Mouse (Mus musculus): ENCODE results near the gene Rnpep. TPM values are rescaled to one million over a fixed set of nuclear protein-coding genes. Genes with fewer than 3 reads are reported as not detected.

The Rnpep gene
- 86.2 and 90.3 TPM in 2 replicates for polyA plus RNA-seq (2015; fragmentation: Nextera tagmentation; extraction: Ambion mirVana)

- peaks cover 28% of the 10 kb centered on the region for H3K4me1 ChIP-seq
Measured at GRCm38 (mm10) chr1:135283826-135284291, at the start of gene Rnpep. TSS of gene Rnpep (minus strand) at chr1:135284084.

GRCm38 (mm10) chr1:135330578-135330977 is 46.7 kb upstream of the Rnpep start:
- Histone ChIP-seq H3K4me2 (no peak overlapping the region), H3K9ac (no peak overlapping the region), H3K27me3 (no peaks in the 10 kb centered on the region), H3K4me1 (no peaks in the 10 kb centered on the region), H3K4me3 (no peak overlapping the region), H3K9me3 (replicated peaks) (no peaks in the 10 kb centered on the region), H3K36me3 (ENCODE audit: poor library complexity, severe bottlenecking) (no peaks in the 10 kb centered on the region), H3K27ac (no peak overlapping the region)
- WGBS = 79% methylated on average over 6 of the region's 6 CpGs
- no peak for ATAC-seq

More at GRCm38 (mm10) chr1:135283826-135284291, at the start of gene Rnpep:
- H3K9me3 ChIP-seq (replicated peaks) = no peaks in the 10 kb centered on the region
- H3K4me2 ChIP-seq = peak within 1 kb of the TSS; percentile 87
- H3K36me3 ChIP-seq (ENCODE audit: poor library complexity, severe bottlenecking) = no peaks in the 10 kb centered on the region
- peak within 1 kb of the TSS; percentile 83 for H3K4me3 ChIP-seq
- WGBS = under 1% methylated on average over 39 of the region's 39 CpGs
- ATAC-seq = peak; percentile 90
- H3K27ac ChIP-seq = peak within 1 kb of the TSS; percentile 92
- H3K9ac ChIP-seq = peak within 1 kb of the TSS; percentile 94
- H3K27me3 ChIP-seq = no peaks in the 10 kb centered on the region

- no peaks in the 10 kb centered on the region for H3K36me3 ChIP-seq (ENCODE audit: poor library complexity, severe bottlenecking)
- H3K4me3 ChIP-seq = no peak overlapping the region
- no peak for ATAC-seq
- H3K9me3 ChIP-seq (replicated peaks) = no peaks in the 10 kb centered on the region
- H3K4me2 ChIP-seq = no peak overlapping the region
- H3K27me3 ChIP-seq = 0 out of 2 replicates have a peak, but pooled peaks cover 3% of the 10 kb centered on the region
- WGBS = 66% methylated on average over 5 of the region's 5 CpGs
- no peak overlapping the region for H3K9ac ChIP-seq
- no peaks in the 10 kb centered on the region for H3K4me1 ChIP-seq
- H3K27ac ChIP-seq = no peak overlapping the region
Measured at GRCm38 (mm10) chr1:135328368-135328767, 44.5 kb upstream of the Rnpep start.

- ATAC-seq = no peak
- Histone ChIP-seq H3K9ac (no peak overlapping the region), H3K4me2 (no peak overlapping the region), H3K27me3 (peaks cover 6% of the 10 kb centered on the region; the same call in 1 of the 2 replicates), H3K9me3 (replicated peaks) (no peaks in the 10 kb centered on the region), H3K4me1 (no peaks in the 10 kb centered on the region), H3K27ac (no peak overlapping the region), H3K36me3 (ENCODE audit: poor library complexity, severe bottlenecking) (no peaks in the 10 kb centered on the region), H3K4me3 (no peak overlapping the region)
- 78% methylated on average over 2 of the region's 2 CpGs for WGBS
Measured at GRCm38 (mm10) chr1:135325934-135326333, 42.0 kb upstream of the Rnpep start.

GRCm38 (mm10) chr1:135324571-135324970 is 40.7 kb upstream of the Rnpep start, which contains the start of gene Lmod1:
TSS of gene Lmod1 (plus strand) at chr1:135324807.
- Histone ChIP-seq H3K27me3 (peaks cover 8% of the 10 kb centered on the region; the same call in 1 of the 2 replicates), H3K9me3 (replicated peaks) (no peaks in the 10 kb centered on the region), H3K36me3 (ENCODE audit: poor library complexity, severe bottlenecking) (no peaks in the 10 kb centered on the region), H3K9ac (no peak within 1 kb of the TSS), H3K4me3 (no peak within 1 kb of the TSS), H3K4me2 (no peak within 1 kb of the TSS), H3K4me1 (no peaks in the 10 kb centered on the region), H3K27ac (no peak within 1 kb of the TSS)
- 15% methylated on average over 8 of the region's 8 CpGs for WGBS
- ATAC-seq = no peak

- H3K27ac ChIP-seq = no peak overlapping the region
- no peak overlapping the region for H3K4me2 ChIP-seq
- 86% methylated on average over 7 of the region's 7 CpGs for WGBS
- no peaks in the 10 kb centered on the region for H3K4me1 ChIP-seq
- H3K9ac ChIP-seq = no peak overlapping the region
- no peak overlapping the region for H3K4me3 ChIP-seq
- ATAC-seq = no peak
- H3K27me3 ChIP-seq = peaks cover 8% of the 10 kb centered on the region; the same call in 1 of the 2 replicates
- no peaks in the 10 kb centered on the region for H3K36me3 ChIP-seq (ENCODE audit: poor library complexity, severe bottlenecking)
- no peaks in the 10 kb centered on the region for H3K9me3 ChIP-seq (replicated peaks)
Measured at GRCm38 (mm10) chr1:135323367-135323901, 39.5 kb upstream of the Rnpep start.

- peak within 1 kb of the TSS; percentile 74 for H3K27ac ChIP-seq
- peak; percentile 100 for ATAC-seq
- under 1% methylated on average over 51 of the region's 51 CpGs for WGBS
- 0 out of 2 replicates have a peak, but pooled peaks cover 5% of the 10 kb centered on the region for H3K27me3 ChIP-seq
- H3K4me3 ChIP-seq = peak within 1 kb of the TSS; percentile 81
- peak within 1 kb of the TSS; percentile 91 for H3K4me2 ChIP-seq
- peaks cover 15% of the 10 kb centered on the region for H3K36me3 ChIP-seq (ENCODE audit: poor library complexity, severe bottlenecking)
- H3K9me3 ChIP-seq (replicated peaks) = no peaks in the 10 kb centered on the region
- peaks cover 12% of the 10 kb centered on the region for H3K4me1 ChIP-seq
- H3K9ac ChIP-seq = peak within 1 kb of the TSS; percentile 95
Measured at GRCm38 (mm10) chr1:135313284-135314031, 29.6 kb upstream of the Rnpep start, which contains the start of gene Timm17a. TSS of gene Timm17a (minus strand) at chr1:135313778.

GRCm38 (mm10) chr1:135312201-135312600 is 28.3 kb upstream of the Rnpep start:
- no peak for ATAC-seq
- peak overlapping the region; percentile 91 for H3K4me2 ChIP-seq
- H3K27me3 ChIP-seq = 0 out of 2 replicates have a peak, but pooled peaks cover 5% of the 10 kb centered on the region
- peak overlapping the region; percentile 95 for H3K9ac ChIP-seq
- no peak overlapping the region for H3K27ac ChIP-seq
- H3K4me1 ChIP-seq = peaks cover 12% of the 10 kb centered on the region
- peak overlapping the region; percentile 81 for H3K4me3 ChIP-seq
- peaks cover 28% of the 10 kb centered on the region for H3K36me3 ChIP-seq (ENCODE audit: poor library complexity, severe bottlenecking)
- no peaks in the 10 kb centered on the region for H3K9me3 ChIP-seq (replicated peaks)
- WGBS = 92% methylated on average over 4 of the region's 4 CpGs

GRCm38 (mm10) chr1:135311356-135311755 is 27.5 kb upstream of the Rnpep start:
- no peak overlapping the region for H3K9ac ChIP-seq
- WGBS = 83% methylated on average over 6 of the region's 6 CpGs

GRCm38 (mm10) chr1:135290908-135291307 is 7.0 kb upstream of the Rnpep start:
- Histone ChIP-seq H3K9ac (no peak overlapping the region), H3K4me2 (no peak overlapping the region), H3K4me1 (no peaks in the 10 kb centered on the region), H3K27ac (no peak overlapping the region), H3K4me3 (no peak overlapping the region), H3K9me3 (replicated peaks) (no peaks in the 10 kb centered on the region), H3K27me3 (no peaks in the 10 kb centered on the region), H3K36me3 (ENCODE audit: poor library complexity, severe bottlenecking) (peaks cover 19% of the 10 kb centered on the region)
- no peak for ATAC-seq
- WGBS = 82% methylated on average over 5 of the region's 5 CpGs

More at GRCm38 (mm10) chr1:135311356-135311755, 27.5 kb upstream of the Rnpep start:
- Histone ChIP-seq H3K36me3 (ENCODE audit: poor library complexity, severe bottlenecking) (peaks cover 36% of the 10 kb centered on the region), H3K4me3 (no peak overlapping the region), H3K4me1 (peaks cover 12% of the 10 kb centered on the region), H3K27me3 (0 out of 2 replicates have a peak, but pooled peaks cover under 1% of the 10 kb centered on the region), H3K27ac (no peak overlapping the region), H3K4me2 (no peak overlapping the region), H3K9me3 (replicated peaks) (no peaks in the 10 kb centered on the region)
- ATAC-seq = no peak

GRCm38 (mm10) chr1:135286311-135286710 is 2.4 kb upstream of the Rnpep start:
- 89% methylated on average over 2 of the region's 2 CpGs for WGBS
- H3K36me3 ChIP-seq (ENCODE audit: poor library complexity, severe bottlenecking) = no peaks in the 10 kb centered on the region
- no peaks in the 10 kb centered on the region for H3K27me3 ChIP-seq

GRCm38 (mm10) chr1:135283287-135283825 is 528 bp downstream of the Rnpep start:
- Histone ChIP-seq H3K4me2 (peak overlapping the region; percentile 87), H3K9me3 (replicated peaks) (no peaks in the 10 kb centered on the region), H3K9ac (peak overlapping the region; percentile 94), H3K36me3 (ENCODE audit: poor library complexity, severe bottlenecking) (peaks cover 5% of the 10 kb centered on the region), H3K27me3 (no peaks in the 10 kb centered on the region), H3K4me1 (peaks cover 28% of the 10 kb centered on the region), H3K27ac (peak overlapping the region; percentile 92), H3K4me3 (peak overlapping the region; percentile 83)
- under 1% methylated on average over 48 of the region's 48 CpGs for WGBS
- ATAC-seq = peak; percentile 84

More at GRCm38 (mm10) chr1:135286311-135286710, 2.4 kb upstream of the Rnpep start:
- Histone ChIP-seq H3K9me3 (replicated peaks) (no peaks in the 10 kb centered on the region), H3K9ac (no peak overlapping the region), H3K4me3 (no peak overlapping the region), H3K27ac (no peak overlapping the region), H3K4me2 (no peak overlapping the region), H3K4me1 (peaks cover 18% of the 10 kb centered on the region)
- no peak for ATAC-seq
